Mouse (Mus musculus) limb, embryonic 10.5 days (tissue): ENCODE data around the gene Eprs. TPM values are rescaled to one million over a fixed set of nuclear protein-coding genes. Genes with fewer than 3 reads are reported as not detected.

Source experiments
- DNase-seq: peaks from one replicate; pipeline ENCODE4 v3.0.0-alpha.2; 2017; ENCODE audit warnings: low spot score
- H3K27ac ChIP-seq: fragments of 300-500 bp; sonication (generic); 2 replicates; pipeline ENCODE4 v1.5.1; 2016; ENCODE audit warnings: mild to moderate bottlenecking
- H3K27me3 ChIP-seq: fragments of 300-500 bp; sonication (generic); 2 replicates; pipeline ENCODE4 v1.6.1; 2016; ENCODE audit warnings: low read depth, mild to moderate bottlenecking; ENCODE audit not compliant: poor library complexity, severe bottlenecking
- H3K36me3 ChIP-seq: fragments of 300-500 bp; sonication (generic); 2 replicates; pipeline ENCODE4 v1.6.1; 2016; ENCODE audit warnings: mild to moderate bottlenecking, moderate library complexity
- H3K4me1 ChIP-seq: fragments of 300-500 bp; sonication (generic); 2 replicates; pipeline ENCODE4 v1.6.1; 2016
- H3K4me3 ChIP-seq: fragments of 300-500 bp; sonication (generic); 2 replicates; pipeline ENCODE4 v1.5.1; 2016; ENCODE audit warnings: mild to moderate bottlenecking, moderate library complexity
- H3K9me3 ChIP-seq: fragments of 300-500 bp; sonication (generic); replicated peaks from 2 replicates; pipeline ENCODE4 v1.6.1; 2016; ENCODE audit warnings: mild to moderate bottlenecking
- WGBS: fragments of 180-500 bp; shearing (Covaris S2); methylation state at CpG from one replicate; pipeline ENCODE4 v1.1.7; 2016; 5-methylcytosine and 5-hydroxymethylcytosine counted together
- microRNA counts: library from miRNA; unstranded; fragments of <30 nt; microRNA quantifications from one replicate; lab custom pipeline; 2017
- microRNA-seq: library from miRNA; unstranded; fragments of <30 nt; microRNA quantifications from one replicate; pipeline ENCODE4, GENCODE M21; 2017
- polyA plus RNA-seq: library from polyadenylated mRNA; unstranded; fragments of >200 nt; fragmentation: Nextera tagmentation; extraction: Ambion mirVana; gene quantifications from 2 replicates; pipeline ENCODE4 v1.2.1, GENCODE M21; 2016

Eprs gene
- polyA plus RNA-seq, 1 experiment from 2014 or later = 161 TPM

GRCm38 (mm10) chr1:185462889-185463288 is 100.0 kb downstream of the Eprs start:
- WGBS = 76% methylated on average over 5 of the region's 5 CpGs
- peaks cover 12% of the 10 kb centered on the region for H3K4me1 ChIP-seq
- 0 out of 2 replicates have a peak, but pooled peaks cover 4% of the 10 kb centered on the region for H3K27me3 ChIP-seq
- no peak overlapping the region for H3K27ac ChIP-seq
- H3K9me3 ChIP-seq = no peaks in the 10 kb centered on the region
- DNase-seq = no peak
- H3K36me3 ChIP-seq = no peaks in the 10 kb centered on the region
- no peak overlapping the region for H3K4me3 ChIP-seq

- Histone ChIP-seq H3K9me3 (no peaks in the 10 kb centered on the region), H3K4me1 (peaks cover 46% of the 10 kb centered on the region), H3K27me3 (no peaks in the 10 kb centered on the region), H3K36me3 (no peaks in the 10 kb centered on the region), H3K4me3 (no peak overlapping the region), H3K27ac (0 out of 2 replicates have a peak overlapping the region, but pooled peaks have one; percentile 26)
- DNase-seq = no peak
- 81% methylated on average over 8 of the region's 8 CpGs for WGBS
These were observed 106.7 kb downstream of the Eprs start for GRCm38 (mm10) chr1:185469551-185470021.

GRCm38 (mm10) chr1:185472025-185472720 is 109.3 kb downstream of the Eprs start:
- DNase-seq = no peak
- WGBS = 29% methylated on average over 8 of the region's 8 CpGs

GRCm38 (mm10) chr1:185472730-185473129 is 109.9 kb downstream of the Eprs start:
- DNase-seq = no peak
- Histone ChIP-seq H3K4me3 (no peak overlapping the region), H3K36me3 (no peaks in the 10 kb centered on the region), H3K27ac (no peak overlapping the region), H3K4me1 (peaks cover 45% of the 10 kb centered on the region), H3K27me3 (no peaks in the 10 kb centered on the region), H3K9me3 (no peaks in the 10 kb centered on the region)
- 86% methylated on average over 4 of the region's 4 CpGs for WGBS

More at GRCm38 (mm10) chr1:185472025-185472720, 109.3 kb downstream of the Eprs start:
- Histone ChIP-seq H3K4me1 (peaks cover 51% of the 10 kb centered on the region), H3K4me3 (no peak overlapping the region), H3K27ac (peak overlapping the region; percentile 51; the same call in 1 of the 2 replicates), H3K9me3 (no peaks in the 10 kb centered on the region), H3K27me3 (no peaks in the 10 kb centered on the region), H3K36me3 (no peaks in the 10 kb centered on the region)

GRCm38 (mm10) chr1:185473437-185473836 is 110.6 kb downstream of the Eprs start:
- Histone ChIP-seq H3K27ac (no peak overlapping the region), H3K27me3 (no peaks in the 10 kb centered on the region), H3K9me3 (no peaks in the 10 kb centered on the region), H3K4me3 (no peak overlapping the region), H3K4me1 (peaks cover 38% of the 10 kb centered on the region), H3K36me3 (no peaks in the 10 kb centered on the region)
- 80% methylated on average over 1 of the region's 1 CpGs for WGBS
- no peak for DNase-seq

MicroRNAs encoded within 50 kb of the gene (microRNA counts, 519-probe panel; counts per million panel counts)
- microRNA mmu-miR-194 (lab: Ali Mortazavi, UCI) = 684 counts per million, percentile 72 among the panel's probes with 10 or more counts

Small RNA genes within 50 kb of the gene (microRNA-seq; reads per million reads assigned to microRNA genes)
- gene Mir194-1 (not detected), gene Mir215 (1.5 reads per million)

Other genes starting within 250 kb of the Eprs start
- 17.7 and 20.6 TPM in 2 replicates for gene Rab3gap2, start 158.9 kb upstream of the Eprs start, polyA plus RNA-seq
- 27.8 and 28.0 TPM in 2 replicates for gene Iars2, start 33.6 kb upstream of the Eprs start, polyA plus RNA-seq
- 30.6 and 38.7 TPM in 2 replicates for gene Bpnt1, start 30.9 kb upstream of the Eprs start, polyA plus RNA-seq
- gene Slc30a10, start 91.8 kb downstream of the Eprs start, polyA plus RNA-seq = 0.86 and 1.2 TPM in 2 replicates